Mouse (Mus musculus): ENCODE results near the gene Fgf12.

Fgf12 gene

GRCm38 (mm10) chr16:28752638-28753118, at the start of gene Fgf12:
TSS of gene Fgf12 (minus strand) at chr16:28753068.
- DNase-seq (ENCODE audit: low spot score): no peak

GRCm38 (mm10) chr16:28793115-28793514, 40.2 kb upstream of the Fgf12 start:
- DNase-seq (ENCODE audit: low spot score): peak; percentile 1

- no peak for DNase-seq (ENCODE audit: low spot score)
Measured at GRCm38 (mm10) chr16:28770276-28770675, 17.4 kb upstream of the Fgf12 start.

GRCm38 (mm10) chr16:28761417-28761976, 8.6 kb upstream of the Fgf12 start:
- DNase-seq (ENCODE audit: low spot score): no peak

- DNase-seq (ENCODE audit: low spot score): peak; percentile 22
Measured at GRCm38 (mm10) chr16:28753124-28753917, 453 bp upstream of the Fgf12 start.

- no peak for DNase-seq (ENCODE audit: low spot score)
Measured at GRCm38 (mm10) chr16:28734461-28734860, 18.4 kb downstream of the Fgf12 start.

GRCm38 (mm10) chr16:28726792-28727191, 26.1 kb downstream of the Fgf12 start:
- no peak for DNase-seq (ENCODE audit: low spot score)

GRCm38 (mm10) chr16:28706623-28707022, 46.2 kb downstream of the Fgf12 start:
- no peak for DNase-seq (ENCODE audit: low spot score)

- no peak for DNase-seq (ENCODE audit: low spot score)
Measured at GRCm38 (mm10) chr16:28700346-28700745, 52.5 kb downstream of the Fgf12 start.

- no peak for DNase-seq (ENCODE audit: low spot score)
Measured at GRCm38 (mm10) chr16:28696851-28697250, 56.0 kb downstream of the Fgf12 start.

- no peak for DNase-seq (ENCODE audit: low spot score)
Measured at GRCm38 (mm10) chr16:28694113-28694899, 58.6 kb downstream of the Fgf12 start.

- no peak for DNase-seq (ENCODE audit: low spot score)
Measured at GRCm38 (mm10) chr16:28688861-28689385, 63.9 kb downstream of the Fgf12 start.

- no peak for DNase-seq (ENCODE audit: low spot score)
Measured at GRCm38 (mm10) chr16:28681625-28682024, 71.2 kb downstream of the Fgf12 start.

GRCm38 (mm10) chr16:28668815-28669347, 84.0 kb downstream of the Fgf12 start:
- no peak for DNase-seq (ENCODE audit: low spot score)

- no peak for DNase-seq (ENCODE audit: low spot score)
Measured at GRCm38 (mm10) chr16:28652640-28653039, 100.2 kb downstream of the Fgf12 start.

- no peak for DNase-seq (ENCODE audit: low spot score)
Measured at GRCm38 (mm10) chr16:28650589-28650988, 102.3 kb downstream of the Fgf12 start.

GRCm38 (mm10) chr16:28645030-28645429, 107.8 kb downstream of the Fgf12 start:
- no peak for DNase-seq (ENCODE audit: low spot score)

- DNase-seq (ENCODE audit: low spot score): no peak
Measured at GRCm38 (mm10) chr16:28631721-28632120, 121.1 kb downstream of the Fgf12 start.

GRCm38 (mm10) chr16:28630771-28631484, 121.9 kb downstream of the Fgf12 start:
- DNase-seq (ENCODE audit: low spot score): no peak

GRCm38 (mm10) chr16:28626259-28626658, 126.6 kb downstream of the Fgf12 start:
- no peak for DNase-seq (ENCODE audit: low spot score)

GRCm38 (mm10) chr16:28625689-28626088, 127.2 kb downstream of the Fgf12 start:
- no peak for DNase-seq (ENCODE audit: low spot score)
